18 mouse cellular contexts compared by ENCODE assay signal in genomic region chr19:9987593-9987992, GRCm38 (mm10). TPM values are rescaled to one million over a fixed set of nuclear protein-coding genes. Genes with fewer than 3 reads are reported as not detected.
DNase-seq lines count a peak whose midpoint lies in the region; ATAC-seq and TF ChIP-seq lines count a peak whose summit lies in the region.
"Had no signal": no experiment of that assay in that cellular context is flagged by ENCODE, and none has a peak within 500 bp of the region (broad histone marks: within the 10 kb centered on the region; RNA-seq: fewer than 3 reads in every experiment).

No protein-coding gene starts in this region.

- 0 out of 2 replicates have a peak, but pooled peaks cover 1% of the 10 kb centered on the region for H3K79me2 ChIP-seq in heart, adult 2 months (replicated peaks; ENCODE audit: control insufficient read depth, insufficient read depth, low read length)

- H3K4me2 ChIP-seq in heart, embryonic 14.5 days (ENCODE audit: low read length), result no peak overlapping the region
- H3K4me2 ChIP-seq in liver, embryonic 15.5 days, result no peak overlapping the region
- H3K4me2 ChIP-seq: forebrain, embryonic 12.5 days had no signal

- H3K9me3 ChIP-seq in heart, embryonic 14.5 days (ENCODE audit: control insufficient read depth, low read length), result no peaks in the 10 kb centered on the region
- no peaks in the 10 kb centered on the region for H3K9me3 ChIP-seq in ES-Bruce4 (replicated peaks; ENCODE audit: control insufficient read depth, insufficient read depth, low read length, poor library complexity, severe bottlenecking)
- H3K9me3 ChIP-seq in embryonic facial prominence, embryonic 10.5 days, result no peaks in the 10 kb centered on the region
- no peaks in the 10 kb centered on the region for H3K9me3 ChIP-seq in liver, embryonic 15.5 days (replicated peaks)
- H3K9me3 ChIP-seq: forebrain, embryonic 12.5 days; G1E; megakaryocyte, embryonic 14.5 days had no signal

- no peak for DNase-seq in heart, adult 2 months
- DNase-seq in embryonic facial prominence, embryonic 10.5 days (ENCODE audit: low spot score), result no peak
- DNase-seq in layer of hippocampus, adult 18-20 months (ENCODE audit: low spot score in 2 of 2), result no peak
- DNase-seq in yolk sac, embryonic 10.5 days (ENCODE audit: low spot score), result no peak
- DNase-seq: cerebellum, adult 9-11 months; right cerebral cortex, adult 18-20 months; thymus, postnatal 14 days had no signal

- 0 out of 2 replicates have a peak overlapping the region, but pooled peaks have one; percentile 11 for H3K9ac ChIP-seq in heart, embryonic 14.5 days (ENCODE audit: low read length)
- H3K9ac ChIP-seq in heart, adult 2 months (ENCODE audit: low read depth, low read length), result no peak overlapping the region
- H3K9ac ChIP-seq in ES-Bruce4 (ENCODE audit: low read depth, poor library complexity, severe bottlenecking), result no peak overlapping the region
- H3K9ac ChIP-seq in liver, embryonic 15.5 days, result no peak overlapping the region
- H3K9ac ChIP-seq: forebrain, embryonic 12.5 days had no signal

- H3K27me3 ChIP-seq in heart, embryonic 14.5 days (ENCODE audit: control insufficient read depth, insufficient read depth, low read length), result no peaks in the 10 kb centered on the region
- no peaks in the 10 kb centered on the region for H3K27me3 ChIP-seq in heart, adult 2 months (ENCODE audit: control insufficient read depth, insufficient read depth, low read length)
- no peaks in the 10 kb centered on the region for H3K27me3 ChIP-seq in ES-Bruce4 (ENCODE audit: control insufficient read depth, insufficient read depth, low read length, poor library complexity, severe bottlenecking)
- no peaks in the 10 kb centered on the region for H3K27me3 ChIP-seq in embryonic facial prominence, embryonic 10.5 days (replicated peaks; ENCODE audit: low read depth, poor library complexity, severe bottlenecking)
- no peaks in the 10 kb centered on the region for H3K27me3 ChIP-seq in liver, embryonic 15.5 days

- ATAC-seq in heart, embryonic 14.5 days (ENCODE audit: insufficient number of reproducible peaks, insufficient read depth, low FRiP score, low read depth), result no peak
- ATAC-seq in liver, embryonic 15.5 days (ENCODE audit: insufficient read depth), result no peak
- ATAC-seq: lung, postnatal 0 days; midbrain, embryonic 16.5 days had no signal

- H3K27ac ChIP-seq in heart, embryonic 14.5 days (replicated peaks in 1 of 2; ENCODE audit: control insufficient read depth in 1 of 2, insufficient read depth in 1 of 2, low read depth in 2 of 2, low read length in 2 of 2), result no peak overlapping the region
- no peak overlapping the region for H3K27ac ChIP-seq in heart, adult 2 months
- H3K27ac ChIP-seq in ES-Bruce4 (ENCODE audit: insufficient read depth, low read length), result 0 out of 2 replicates have a peak overlapping the region, but pooled peaks have one; percentile 21
- H3K27ac ChIP-seq in embryonic facial prominence, embryonic 10.5 days (replicated peaks), result peak overlapping the region; percentile 51
- H3K27ac ChIP-seq in liver, embryonic 15.5 days (replicated peaks), result peak overlapping the region; percentile 99
- H3K27ac ChIP-seq: forebrain, embryonic 12.5 days; left cerebral cortex, adult 2 months had no signal

- H3K36me3 ChIP-seq in heart, embryonic 14.5 days (ENCODE audit: control insufficient read depth, insufficient read depth, low read length), result peaks cover 31% of the 10 kb centered on the region
- H3K36me3 ChIP-seq in heart, adult 2 months (ENCODE audit: control insufficient read depth, insufficient read depth, low read length), result peaks cover 10% of the 10 kb centered on the region
- peaks cover 21% of the 10 kb centered on the region for H3K36me3 ChIP-seq in ES-Bruce4 (ENCODE audit: control insufficient read depth, insufficient read depth, low read length, poor library complexity, severe bottlenecking)
- peaks cover 32% of the 10 kb centered on the region for H3K36me3 ChIP-seq in embryonic facial prominence, embryonic 10.5 days (replicated peaks)
- H3K36me3 ChIP-seq in liver, embryonic 15.5 days (replicated peaks), result peaks cover 39% of the 10 kb centered on the region

- TF ChIP-seq POLR2A in heart, adult 2 months (IDR thresholded peaks at IDR 0.05; ENCODE audit: insufficient read depth, low read depth, low read length), result no peak
- no peak for TF ChIP-seq POLR2A in ES-Bruce4 (IDR thresholded peaks at IDR 0.05; ENCODE audit: insufficient read depth, low read length)

- TF ChIP-seq CTCF in heart, adult 2 months (IDR thresholded peaks at IDR 0.05), result no peak
- TF ChIP-seq CTCF in ES-Bruce4 (IDR thresholded peaks at IDR 0.05; ENCODE audit: low read depth, low read length), result no peak

- intact Hi-C loops in heart, adult 2 months (cut with DNase I), result no loop called here

- H3K4me1 ChIP-seq in heart, embryonic 14.5 days (ENCODE audit: control insufficient read depth in 2 of 2, insufficient read depth in 2 of 2, low read length in 2 of 2), result peaks cover 2 to 13% of the 10 kb centered on the region in 2 experiments; a peak in 3 of 4 replicates
- peaks cover 7% of the 10 kb centered on the region for H3K4me1 ChIP-seq in heart, adult 2 months (ENCODE audit: control insufficient read depth, insufficient read depth, low read length)
- H3K4me1 ChIP-seq in ES-Bruce4 (ENCODE audit: control insufficient read depth, insufficient read depth, low read length), result no peaks in the 10 kb centered on the region
- H3K4me1 ChIP-seq in embryonic facial prominence, embryonic 10.5 days, result peaks cover 60% of the 10 kb centered on the region
- H3K4me1 ChIP-seq in liver, embryonic 15.5 days (replicated peaks), result peaks cover 80% of the 10 kb centered on the region

- no peak overlapping the region for H3K4me3 ChIP-seq in heart, embryonic 14.5 days (ENCODE audit: control insufficient read depth in 1 of 2, insufficient read depth in 1 of 2, low read depth in 1 of 2, low read length in 2 of 2)
- H3K4me3 ChIP-seq in heart, adult 2 months, result no peak overlapping the region
- H3K4me3 ChIP-seq in ES-Bruce4 (ENCODE audit: low read depth, low read length), result no peak overlapping the region
- 0 out of 2 replicates have a peak overlapping the region, but pooled peaks have one; percentile 8 for H3K4me3 ChIP-seq in embryonic facial prominence, embryonic 10.5 days
- no peak overlapping the region for H3K4me3 ChIP-seq in liver, embryonic 15.5 days (replicated peaks)
- H3K4me3 ChIP-seq: forebrain, embryonic 12.5 days; layer of hippocampus, adult 2 months; left cerebral cortex, adult 2 months had no signal

- no peak for TF ChIP-seq EP300 in heart, adult 2 months (IDR thresholded peaks at IDR 0.05; ENCODE audit: insufficient read depth, low read depth, low read length)
- TF ChIP-seq EP300 in ES-Bruce4 (IDR thresholded peaks at IDR 0.05; ENCODE audit: insufficient read depth, low read depth, low read length), result no peak

RNA-seq across cellular contexts. Expression of gene Fth1, which starts 7.2 kb away (rescaled TPM):
- polyA plus RNA-seq in heart, embryonic 14.5 days (2014; fragmentation: Nextera tagmentation; extraction: Ambion mirVana), result 1,816 and 1,859 TPM in 2 replicates
- 1,000 to 10,000 TPM; 2,956 to 3,430 TPM for total RNA-seq in heart, adult 2 months (2021)
- polyA plus RNA-seq in heart, adult 2 months (2012; rRNA removed), result 2,611 and 2,797 TPM in 2 replicates
- 606 and 634 TPM in 2 replicates for polyA plus RNA-seq in ES-Bruce4 (2011; ENCODE audit: insufficient read depth, insufficient read length, low read depth, missing spikeins)
- polyA plus RNA-seq in embryonic facial prominence, embryonic 10.5 days (2016; fragmentation: Nextera tagmentation; extraction: Ambion mirVana), result 1,291 and 1,338 TPM in 2 replicates
- 3,441 and 3,837 TPM in 2 replicates for polyA plus RNA-seq in liver, embryonic 15.5 days (2015; fragmentation: Nextera tagmentation; extraction: Ambion mirVana)
- 1,000 to 10,000 TPM; 3,571 to 3,745 TPM for total RNA-seq in layer of hippocampus, adult 18-20 months (2021)

RNA-seq across cellular contexts. Expression of gene Best1, which starts 13.8 kb away (rescaled TPM):
- 0.24 and 0.40 TPM in 2 replicates for polyA plus RNA-seq in heart, embryonic 14.5 days (2014; fragmentation: Nextera tagmentation; extraction: Ambion mirVana)
- under 1 TPM; 0.10 to 0.11 TPM for total RNA-seq in heart, adult 2 months (2021)
- 0.45 and 0.47 TPM in 2 replicates for polyA plus RNA-seq in heart, adult 2 months (2012; rRNA removed)
- 1.4 and 3.1 TPM in 2 replicates for polyA plus RNA-seq in ES-Bruce4 (2011; ENCODE audit: insufficient read depth, insufficient read length, low read depth, missing spikeins)
- polyA plus RNA-seq in embryonic facial prominence, embryonic 10.5 days (2016; fragmentation: Nextera tagmentation; extraction: Ambion mirVana), result 1.6 TPM in 2 replicates
- 0.09 and 0.12 TPM in 2 replicates for polyA plus RNA-seq in liver, embryonic 15.5 days (2015; fragmentation: Nextera tagmentation; extraction: Ambion mirVana)
- 1 to 10 TPM; 1.2 to 1.7 TPM for total RNA-seq in layer of hippocampus, adult 18-20 months (2021)
- total RNA-seq: hematopoietic stem cell, adult 5-6 weeks had no signal

RNA-seq across cellular contexts. Expression of gene Rab3il1, which starts 13.9 kb away (rescaled TPM):
- polyA plus RNA-seq in heart, embryonic 14.5 days (2014; fragmentation: Nextera tagmentation; extraction: Ambion mirVana), result 27.6 and 27.7 TPM in 2 replicates
- 1 to 10 TPM; 5.9 to 6.5 TPM for total RNA-seq in heart, adult 2 months (2021)
- polyA plus RNA-seq in heart, adult 2 months (2012; rRNA removed), result 11.1 and 14.2 TPM in 2 replicates
- polyA plus RNA-seq in ES-Bruce4 (2011; ENCODE audit: insufficient read depth, insufficient read length, low read depth, missing spikeins), result 3.2 and 4.1 TPM in 2 replicates
- polyA plus RNA-seq in embryonic facial prominence, embryonic 10.5 days (2016; fragmentation: Nextera tagmentation; extraction: Ambion mirVana), result 51.7 and 57.4 TPM in 2 replicates
- 245 and 277 TPM in 2 replicates for polyA plus RNA-seq in liver, embryonic 15.5 days (2015; fragmentation: Nextera tagmentation; extraction: Ambion mirVana)
- 10 to 100 TPM in 1 of 2 experiments, 1 to 10 TPM in 1; 9.3 to 10.1 TPM for total RNA-seq in layer of hippocampus, adult 18-20 months (2021)

RNA-seq across cellular contexts. Expression of gene Fads3, which starts 53.8 kb away (rescaled TPM):
- polyA plus RNA-seq in heart, embryonic 14.5 days (2014; fragmentation: Nextera tagmentation; extraction: Ambion mirVana), result 25.3 and 32.5 TPM in 2 replicates
- 10 to 100 TPM; 29.7 to 33.7 TPM for total RNA-seq in heart, adult 2 months (2021)
- polyA plus RNA-seq in heart, adult 2 months (2012; rRNA removed), result 104 and 135 TPM in 2 replicates
- 0.81 and 3.1 TPM in 2 replicates for polyA plus RNA-seq in ES-Bruce4 (2011; ENCODE audit: insufficient read depth, insufficient read length, low read depth, missing spikeins)
- 4.0 and 4.3 TPM in 2 replicates for polyA plus RNA-seq in embryonic facial prominence, embryonic 10.5 days (2016; fragmentation: Nextera tagmentation; extraction: Ambion mirVana)
- polyA plus RNA-seq in liver, embryonic 15.5 days (2015; fragmentation: Nextera tagmentation; extraction: Ambion mirVana), result 7.6 and 8.9 TPM in 2 replicates
- 10 to 100 TPM; 22.9 to 25.2 TPM for total RNA-seq in layer of hippocampus, adult 18-20 months (2021)

Comparison
In these comparisons a context has a peak if more than half of its experiments do, and no peak if none do; other contexts are left out.
1. H3K27ac ChIP-seq: peak in ES-Bruce4 (single experiment), embryonic facial prominence, embryonic 10.5 days (single experiment) and liver, embryonic 15.5 days (single experiment); none in heart, embryonic 14.5 days (0 of 2) and heart, adult 2 months (single experiment).